Mouse (Mus musculus) stomach, embryonic 15.5 days (tissue): ENCODE results near the gene Gm17087. TPM values are rescaled to one million over a fixed set of nuclear protein-coding genes. Genes with fewer than 3 reads are reported as not detected.

Source experiments
- polyA plus RNA-seq: library from polyadenylated mRNA; unstranded; fragments of >200 nt; fragmentation: Nextera tagmentation; extraction: Ambion mirVana; gene quantifications from 2 replicates; pipeline ENCODE4 v1.2.1, GENCODE M21; 2015

Gm17087 gene
- polyA plus RNA-seq, 1 experiment from 2014 or later: 0.36 TPM

Other genes with a start within 250 kb of the Gm17087 start
- gene Prr18, start 229.5 kb downstream of the Gm17087 start, polyA plus RNA-seq: 0.55 and 0.57 TPM in 2 replicates
- gene T2, start 211.0 kb downstream of the Gm17087 start, polyA plus RNA-seq: 0.48 and 0.49 TPM in 2 replicates
- 0.54 and 0.76 TPM in 2 replicates for gene T, start 132.5 kb downstream of the Gm17087 start, polyA plus RNA-seq
- gene Pde10a, start 41.6 kb downstream of the Gm17087 start, polyA plus RNA-seq: 1.4 and 1.5 TPM in 2 replicates